ENCODE assay signal across 8 mouse cellular contexts in genomic region chr5:115506454-115507201, GRCm38 (mm10). TPM values are rescaled to one million over a fixed set of nuclear protein-coding genes. Genes with fewer than 3 reads are reported as not detected.
DNase-seq lines count a peak whose midpoint lies in the region; ATAC-seq lines count a peak whose summit lies in the region.

TSS of gene Pxn (plus strand) at chr5:115506676.

- peak within 1 kb of the TSS; percentile 79 for H3K4me3 ChIP-seq in hindbrain, embryonic 11.5 days (ENCODE audit: low read depth, low read length)
- peak within 1 kb of the TSS; percentile 94 for H3K4me3 ChIP-seq in lung, embryonic 16.5 days (ENCODE audit: low read length)

- peak within 1 kb of the TSS; percentile 84 for H3K4me2 ChIP-seq in hindbrain, embryonic 11.5 days (replicated peaks; ENCODE audit: low read depth, low read length)
- H3K4me2 ChIP-seq in lung, embryonic 16.5 days (ENCODE audit: low read depth, low read length): peak within 1 kb of the TSS; percentile 93

- H3K27me3 ChIP-seq in hindbrain, embryonic 11.5 days (ENCODE audit: control insufficient read depth, insufficient read depth, low read length): no peaks in the 10 kb centered on the region
- H3K27me3 ChIP-seq in lung, embryonic 16.5 days (ENCODE audit: control insufficient read depth, insufficient read depth, low read depth, low read length): no peaks in the 10 kb centered on the region

- 0% methylated on average over 41 of the region's 74 CpGs for WGBS in hindbrain, embryonic 11.5 days
- WGBS in lung, embryonic 16.5 days: under 1% methylated on average over 49 of the region's 74 CpGs

- peak within 1 kb of the TSS; percentile 76 for H3K9ac ChIP-seq in hindbrain, embryonic 11.5 days (ENCODE audit: low read depth, low read length)
- H3K9ac ChIP-seq in lung, embryonic 16.5 days (ENCODE audit: low read length): peak within 1 kb of the TSS; percentile 96

- no peaks in the 10 kb centered on the region for H3K36me3 ChIP-seq in hindbrain, embryonic 11.5 days (ENCODE audit: control insufficient read depth, insufficient read depth, low read length)
- no peaks in the 10 kb centered on the region for H3K36me3 ChIP-seq in lung, embryonic 16.5 days (ENCODE audit: control insufficient read depth, insufficient read depth, low read length)

- H3K9me3 ChIP-seq in hindbrain, embryonic 11.5 days (ENCODE audit: control insufficient read depth, low read length): no peaks in the 10 kb centered on the region
- H3K9me3 ChIP-seq in lung, embryonic 16.5 days (ENCODE audit: control insufficient read depth, low read length): no peaks in the 10 kb centered on the region

- ATAC-seq in hindbrain, embryonic 11.5 days (ENCODE audit: low FRiP score): peak; percentile 84
- ATAC-seq in lung, embryonic 16.5 days (ENCODE audit: low read depth): peak; percentile 89

- DNase-seq in Muller cell, postnatal 12 days (ENCODE audit: inconsistent ontology term): peak; percentile 95
- peak; percentile 91 for DNase-seq in cerebellum, adult 9-11 months
- peak; percentile 63 to 86 for DNase-seq in frontal cortex, postnatal 10 days (ENCODE audit: low spot score in 2 of 2)
- DNase-seq in hindbrain, embryonic 11.5 days (ENCODE audit: low spot score): peak; percentile 97
- peak; percentile 85 for DNase-seq in layer of hippocampus, adult 9-11 months
- peak; percentile 83 for DNase-seq in ovary, adult 18-20 months (ENCODE audit: low spot score)
- peak; percentile 93 for DNase-seq in thymus, postnatal 0 days (ENCODE audit: low spot score)

- H3K27ac ChIP-seq in hindbrain, embryonic 11.5 days (ENCODE audit: low read depth, low read length): no peak within 1 kb of the TSS
- H3K27ac ChIP-seq in lung, embryonic 16.5 days (ENCODE audit: low read length): peak within 1 kb of the TSS; percentile 66

- peaks cover 15% of the 10 kb centered on the region for H3K4me1 ChIP-seq in hindbrain, embryonic 11.5 days (replicated peaks; ENCODE audit: control insufficient read depth, insufficient read depth, low read length)
- H3K4me1 ChIP-seq in lung, embryonic 16.5 days (replicated peaks; ENCODE audit: control insufficient read depth, insufficient read depth, low read length): peaks cover 32% of the 10 kb centered on the region

RNA-seq across cellular contexts. Expression of gene Pxn, which starts in this region (rescaled TPM):
- polyA plus RNA-seq in hindbrain, embryonic 11.5 days (2014; fragmentation: Nextera tagmentation; extraction: Ambion mirVana): 9.0 and 10.1 TPM in 2 replicates
- polyA plus RNA-seq in lung, embryonic 16.5 days (2015; fragmentation: Nextera tagmentation; extraction: Ambion mirVana): 70.1 and 74.4 TPM in 2 replicates
- 40.2 and 44.8 TPM in 2 replicates for polyA plus RNA-seq in thymus, postnatal 0 days (2015; fragmentation: Nextera tagmentation; extraction: Ambion mirVana)
